Mouse (Mus musculus): ENCODE measurements at regions not wholly inside any gene's neighbourhood (a gene's known extent, or its start where the extent isn't known, plus 50 kb on each side); places are given as distances from the start of the nearest gene placed in this dataset.

DNA sequence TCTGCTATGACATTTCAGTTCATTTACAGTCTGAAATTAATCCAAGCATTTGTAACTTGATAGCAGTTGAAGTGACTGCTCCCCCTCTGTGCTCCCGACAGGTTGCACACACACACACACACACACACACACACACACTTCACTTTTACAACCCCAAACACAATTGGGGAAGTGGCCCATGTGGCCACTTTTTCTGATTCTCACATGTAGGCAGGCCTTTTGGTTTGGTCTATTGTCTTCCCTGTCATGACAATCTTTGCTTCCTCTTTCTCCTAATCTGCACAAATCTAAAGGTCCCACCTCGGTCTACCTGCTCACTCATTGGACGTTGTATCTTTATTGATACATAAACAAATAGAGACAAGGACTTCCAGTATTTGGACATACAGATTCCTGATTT lies 79.6 kb upstream of the Gorab start:
- H3K36me3 ChIP-seq (ENCODE audit: control insufficient read depth, insufficient read depth) = no peaks in the 10 kb centered on the region
- no peak overlapping the region for H3K4me2 ChIP-seq (ENCODE audit: low read depth)
- H3K4me3 ChIP-seq = no peak overlapping the region
- H3ac ChIP-seq (ENCODE audit: control insufficient read depth, insufficient read length) = no peak overlapping the region
- H3K79me2 ChIP-seq (ENCODE audit: control insufficient read depth, insufficient read depth) = no peaks in the 10 kb centered on the region
- no peaks in the 10 kb centered on the region for H3K27me3 ChIP-seq (ENCODE audit: control insufficient read depth, insufficient read depth, insufficient read length)
- TF ChIP-seq TCF12 (IDR thresholded peaks at IDR 0.05; ENCODE audit: insufficient read depth, poor library complexity, severe bottlenecking) = no peak
- TF ChIP-seq MYOD1 (IDR thresholded peaks at IDR 0.05; ENCODE audit: control insufficient read depth in 1 of 3, insufficient read length in 2 of 3, low read depth in 2 of 3) = no peak
- no peak for TF ChIP-seq POLR2AphosphoS2 (IDR thresholded peaks at IDR 0.05; ENCODE audit: insufficient read length, low read depth)
- TF ChIP-seq MAX (IDR thresholded peaks at IDR 0.05; ENCODE audit: low read depth) = no peak
- no peak for TF ChIP-seq TCF3 (IDR thresholded peaks at IDR 0.05; ENCODE audit: insufficient read length, low read depth)
- TF ChIP-seq POLR2A (IDR thresholded peaks at IDR 0.05; ENCODE audit: insufficient read length, low read depth) = no peak
- no peak for TF ChIP-seq CEBPB (IDR thresholded peaks at IDR 0.05; ENCODE audit: insufficient read depth, poor library complexity, severe bottlenecking)
- no peak for TF ChIP-seq REST (IDR thresholded peaks at IDR 0.05; ENCODE audit: insufficient read depth, insufficient read length)
- TF ChIP-seq MYOG (IDR thresholded peaks at IDR 0.05; ENCODE audit: control insufficient read depth in 1 of 3, insufficient read depth in 1 of 3, insufficient read length in 2 of 3, low read depth in 2 of 3) = no peak
- TF ChIP-seq SRF (IDR thresholded peaks at IDR 0.05; ENCODE audit: control insufficient read depth, insufficient read length, low read depth) = no peak
- TF ChIP-seq USF1 (IDR thresholded peaks at IDR 0.05; ENCODE audit: low read depth) = no peak
- no peak for TF ChIP-seq E2F4 (IDR thresholded peaks at IDR 0.05; ENCODE audit: insufficient read depth)

DNA sequence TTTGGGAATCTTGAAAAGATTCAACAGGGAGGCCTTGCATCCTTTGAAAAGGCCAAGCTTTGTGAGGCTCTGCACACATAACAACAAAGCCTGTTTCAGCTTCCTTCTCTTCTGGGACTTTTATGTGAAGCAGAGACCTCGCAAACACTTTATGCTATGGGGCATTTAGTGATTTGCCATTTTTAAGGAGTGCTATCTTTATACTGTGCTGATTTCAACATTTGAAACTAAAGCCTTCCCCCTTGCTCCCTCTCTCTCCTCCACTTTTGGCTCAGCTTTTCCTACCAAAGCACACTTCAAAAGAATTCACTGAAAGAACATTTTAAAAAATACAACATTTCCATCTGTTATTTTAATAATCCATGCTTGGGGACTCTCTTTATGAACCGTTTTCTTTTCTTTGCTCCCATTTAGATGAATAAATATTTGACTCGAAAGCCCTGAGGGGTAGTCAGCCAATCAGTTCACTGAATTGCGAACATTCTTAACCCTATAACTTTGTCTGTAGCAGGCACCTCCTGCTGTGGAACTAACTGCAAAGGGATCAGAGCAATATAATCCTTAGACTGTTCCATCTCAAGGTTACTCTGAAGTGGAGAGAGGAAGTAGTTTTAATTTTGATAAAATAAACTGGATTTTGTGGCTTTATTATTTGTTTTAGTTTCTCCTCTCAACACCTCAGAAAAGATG lies 74.2 kb upstream of the Gorab start:
- Histone ChIP-seq H3K4me2 (ENCODE audit: low read depth) (no peak overlapping the region), H3K36me3 (ENCODE audit: control insufficient read depth, insufficient read depth) (no peaks in the 10 kb centered on the region), H3ac (ENCODE audit: control insufficient read depth, insufficient read length) (no peak overlapping the region), H3K4me3 (no peak overlapping the region), H3K27me3 (ENCODE audit: control insufficient read depth, insufficient read depth, insufficient read length) (no peaks in the 10 kb centered on the region), H3K79me2 (ENCODE audit: control insufficient read depth, insufficient read depth) (no peaks in the 10 kb centered on the region)
- TF ChIP-seq TCF3 (IDR thresholded peaks at IDR 0.05; ENCODE audit: insufficient read length, low read depth) (no peak), POLR2A (IDR thresholded peaks at IDR 0.05; ENCODE audit: insufficient read length, low read depth) (no peak), MYOG (IDR thresholded peaks at IDR 0.05; ENCODE audit: control insufficient read depth in 1 of 3, insufficient read depth in 1 of 3, insufficient read length in 2 of 3, low read depth in 2 of 3) (no peak), MAX (IDR thresholded peaks at IDR 0.05; ENCODE audit: low read depth) (no peak), MYOD1 (IDR thresholded peaks at IDR 0.05; ENCODE audit: control insufficient read depth in 1 of 3, insufficient read length in 2 of 3, low read depth in 2 of 3) (no peak), TCF12 (IDR thresholded peaks at IDR 0.05; ENCODE audit: insufficient read depth, poor library complexity, severe bottlenecking) (no peak), REST (IDR thresholded peaks at IDR 0.05; ENCODE audit: insufficient read depth, insufficient read length) (no peak), POLR2AphosphoS2 (IDR thresholded peaks at IDR 0.05; ENCODE audit: insufficient read length, low read depth) (no peak), USF1 (IDR thresholded peaks at IDR 0.05; ENCODE audit: low read depth) (no peak), E2F4 (IDR thresholded peaks at IDR 0.05; ENCODE audit: insufficient read depth) (no peak), SRF (IDR thresholded peaks at IDR 0.05; ENCODE audit: control insufficient read depth, insufficient read length, low read depth) (no peak), CEBPB (IDR thresholded peaks at IDR 0.05; ENCODE audit: insufficient read depth, poor library complexity, severe bottlenecking) (no peak)

- no peak overlapping the region for H3K4me2 ChIP-seq (ENCODE audit: low read depth)
- no peaks in the 10 kb centered on the region for H3K36me3 ChIP-seq (ENCODE audit: control insufficient read depth, insufficient read depth)
- no peak overlapping the region for H3K4me3 ChIP-seq
- TF ChIP-seq POLR2AphosphoS2 (IDR thresholded peaks at IDR 0.05; ENCODE audit: insufficient read length, low read depth) (no peak), MYOD1 (IDR thresholded peaks at IDR 0.05; ENCODE audit: control insufficient read depth in 1 of 3, insufficient read length in 2 of 3, low read depth in 2 of 3) (no peak), TCF12 (IDR thresholded peaks at IDR 0.05; ENCODE audit: insufficient read depth, poor library complexity, severe bottlenecking) (no peak), POLR2A (IDR thresholded peaks at IDR 0.05; ENCODE audit: insufficient read length, low read depth) (no peak), MAX (IDR thresholded peaks at IDR 0.05; ENCODE audit: low read depth) (no peak), TCF3 (IDR thresholded peaks at IDR 0.05; ENCODE audit: insufficient read length, low read depth) (no peak), MYOG (IDR thresholded peaks at IDR 0.05; ENCODE audit: control insufficient read depth in 1 of 3, insufficient read depth in 1 of 3, insufficient read length in 2 of 3, low read depth in 2 of 3) (no peak), REST (IDR thresholded peaks at IDR 0.05; ENCODE audit: insufficient read depth, insufficient read length) (no peak), CEBPB (IDR thresholded peaks at IDR 0.05; ENCODE audit: insufficient read depth, poor library complexity, severe bottlenecking) (no peak), SRF (IDR thresholded peaks at IDR 0.05; ENCODE audit: control insufficient read depth, insufficient read length, low read depth) (no peak), USF1 (IDR thresholded peaks at IDR 0.05; ENCODE audit: low read depth) (no peak)
- no peaks in the 10 kb centered on the region for H3K27me3 ChIP-seq (ENCODE audit: control insufficient read depth, insufficient read depth, insufficient read length)
- no peak overlapping the region for H3ac ChIP-seq (ENCODE audit: control insufficient read depth, insufficient read length)
- no peaks in the 10 kb centered on the region for H3K79me2 ChIP-seq (ENCODE audit: control insufficient read depth, insufficient read depth)
Measured at GRCm38 (mm10) chr1:163461194-163461593, 57.7 kb upstream of the Gorab start.

- Histone ChIP-seq H3ac (ENCODE audit: control insufficient read depth, insufficient read length) (no peak overlapping the region), H3K79me2 (ENCODE audit: control insufficient read depth, insufficient read depth) (no peaks in the 10 kb centered on the region), H3K4me3 (no peak overlapping the region), H3K36me3 (ENCODE audit: control insufficient read depth, insufficient read depth) (no peaks in the 10 kb centered on the region), H3K4me2 (ENCODE audit: low read depth) (no peak overlapping the region), H3K27me3 (ENCODE audit: control insufficient read depth, insufficient read depth, insufficient read length) (no peaks in the 10 kb centered on the region)
- TF ChIP-seq TCF3 (IDR thresholded peaks at IDR 0.05; ENCODE audit: insufficient read length, low read depth) (no peak), MYOG (IDR thresholded peaks at IDR 0.05; ENCODE audit: control insufficient read depth in 1 of 3, insufficient read depth in 1 of 3, insufficient read length in 2 of 3, low read depth in 2 of 3) (no peak), TCF12 (IDR thresholded peaks at IDR 0.05; ENCODE audit: insufficient read depth, poor library complexity, severe bottlenecking) (no peak), REST (IDR thresholded peaks at IDR 0.05; ENCODE audit: insufficient read depth, insufficient read length) (no peak), USF1 (IDR thresholded peaks at IDR 0.05; ENCODE audit: low read depth) (no peak), MAX (IDR thresholded peaks at IDR 0.05; ENCODE audit: low read depth) (no peak), POLR2AphosphoS2 (IDR thresholded peaks at IDR 0.05; ENCODE audit: insufficient read length, low read depth) (no peak), MYOD1 (IDR thresholded peaks at IDR 0.05; ENCODE audit: control insufficient read depth in 1 of 3, insufficient read length in 2 of 3, low read depth in 2 of 3) (no peak), POLR2A (IDR thresholded peaks at IDR 0.05; ENCODE audit: insufficient read length, low read depth) (no peak)
Measured at GRCm38 (mm10) chr1:163456366-163456765, 52.9 kb upstream of the Gorab start.
